Mouse (Mus musculus): ENCODE data around the gene Gm13285. TPM values are rescaled to one million over a fixed set of nuclear protein-coding genes. Genes with fewer than 3 reads are reported as not detected.
"Not testable (repeated sequence)": the region's sequence is repeated elsewhere in the genome, so short reads cannot be mapped to it uniquely, and the experiment has no call there.

Gm13285 gene
- not detected for total RNA-seq (2021)
- long read RNA-seq, experiment 1 = 0 reads
- long read RNA-seq, experiment 2 = 0 reads

GRCm38 (mm10) chr4:88799365-88799764 is at the start of gene Gm13285:
Gm13285 (plus strand) TSS chr4:88799665.
- not testable (repeated sequence) for DNase-seq

GRCm38 (mm10) chr4:88749926-88750325 is 49.5 kb upstream of the Gm13285 start:
- no peak for DNase-seq

GRCm38 (mm10) chr4:88754818-88755340 is 44.6 kb upstream of the Gm13285 start, which contains the start of gene Gm13271:
Gm13271 (plus strand) TSS chr4:88754868.
- peak; percentile 54 for DNase-seq

GRCm38 (mm10) chr4:88756581-88757513 is 42.6 kb upstream of the Gm13285 start:
- not testable (repeated sequence) for DNase-seq

- DNase-seq = peak; percentile 86
These were observed 41.8 kb upstream of the Gm13285 start for GRCm38 (mm10) chr4:88757628-88758031.

- DNase-seq = not testable (repeated sequence)
These were observed 40.7 kb upstream of the Gm13285 start for GRCm38 (mm10) chr4:88758751-88759150.

GRCm38 (mm10) chr4:88759610-88760268 is 39.7 kb upstream of the Gm13285 start, which contains the start of gene Gm13283:
Gm13283 (plus strand) TSS chr4:88760119.
- peak; percentile 36 for DNase-seq

- peak; percentile 79 for DNase-seq
These were observed 39.0 kb upstream of the Gm13285 start for GRCm38 (mm10) chr4:88760431-88760830.

GRCm38 (mm10) chr4:88761776-88762175 is 37.7 kb upstream of the Gm13285 start:
- DNase-seq = peak; percentile 66

GRCm38 (mm10) chr4:88762341-88762740 is 37.1 kb upstream of the Gm13285 start:
- not testable (repeated sequence) for DNase-seq

- DNase-seq = peak; percentile 64
These were observed 36.0 kb upstream of the Gm13285 start for GRCm38 (mm10) chr4:88763384-88764018.

GRCm38 (mm10) chr4:88773534-88773933 is 25.9 kb upstream of the Gm13285 start, which contains the start of gene Gm13290:
Gm13290 (plus strand) TSS chr4:88773834.
- not testable (repeated sequence) for DNase-seq

GRCm38 (mm10) chr4:88776622-88777021 is 22.8 kb upstream of the Gm13285 start, which contains the start of gene Gm13289:
Gm13289 (plus strand) TSS chr4:88776922.
- not testable (repeated sequence) for DNase-seq

- not testable (repeated sequence) for DNase-seq
These were observed 19.9 kb upstream of the Gm13285 start, which contains the start of gene Gm13272 for GRCm38 (mm10) chr4:88779550-88779949. Gm13272 (plus strand) TSS chr4:88779850.

- DNase-seq = not testable (repeated sequence)
These were observed 19.1 kb upstream of the Gm13285 start for GRCm38 (mm10) chr4:88780320-88780719.

GRCm38 (mm10) chr4:88781831-88782230 is 17.6 kb upstream of the Gm13285 start, which contains the start of gene Ifnz:
Ifnz (plus strand) TSS chr4:88782131.
- not testable (repeated sequence) for DNase-seq

- DNase-seq = not testable (repeated sequence)
These were observed 17.1 kb upstream of the Gm13285 start for GRCm38 (mm10) chr4:88782335-88782734.

GRCm38 (mm10) chr4:88785409-88785808 is 14.1 kb upstream of the Gm13285 start, which contains the start of gene Gm13276:
Gm13276 (plus strand) TSS chr4:88785709.
- not testable (repeated sequence) for DNase-seq

- DNase-seq = peak; percentile 68
These were observed 11.1 kb upstream of the Gm13285 start, which contains the start of gene Gm13277 for GRCm38 (mm10) chr4:88788402-88788801. Gm13277 (plus strand) TSS chr4:88788632.

- not testable (repeated sequence) for DNase-seq
These were observed 8.2 kb upstream of the Gm13285 start, which contains the start of gene Gm13278 for GRCm38 (mm10) chr4:88791250-88791649. Gm13278 (plus strand) TSS chr4:88791550.
